Mouse (Mus musculus) ES-CJ7 (cell line): ENCODE results near the gene Aip.
"Not testable (repeated sequence)": the region's sequence is repeated elsewhere in the genome, so short reads cannot be mapped to it uniquely, and the experiment has no call there.

ENCODE experiments used
- DNase-seq: peaks from one replicate; pipeline ENCODE4 v3.0.0; 2011; ENCODE audit warnings: low read depth, low spot score

Gene Aip

GRCm38 (mm10) chr19:4092750-4093149 is 32.9 kb downstream of the Aip start:
- no peak for DNase-seq

DNA sequence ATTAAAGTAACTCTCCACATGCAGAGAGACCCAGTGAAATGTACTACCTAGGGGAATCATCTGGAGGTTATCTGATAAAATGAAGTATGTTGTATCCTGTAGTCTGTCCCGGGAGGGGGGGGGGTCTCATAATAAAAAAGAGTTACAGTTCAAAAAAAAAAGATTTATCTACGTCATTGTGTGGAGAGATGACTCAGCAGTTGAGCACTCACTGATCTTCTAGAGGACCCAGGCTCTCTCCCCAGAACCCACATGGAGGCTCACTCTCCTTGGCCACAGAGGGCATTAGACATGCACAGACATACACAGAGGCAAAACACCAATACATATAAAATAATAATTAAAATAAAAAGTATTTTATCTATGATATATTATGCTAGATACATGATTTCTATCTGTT is 34.3 kb downstream of the Aip start:
- no peak for DNase-seq

DNA sequence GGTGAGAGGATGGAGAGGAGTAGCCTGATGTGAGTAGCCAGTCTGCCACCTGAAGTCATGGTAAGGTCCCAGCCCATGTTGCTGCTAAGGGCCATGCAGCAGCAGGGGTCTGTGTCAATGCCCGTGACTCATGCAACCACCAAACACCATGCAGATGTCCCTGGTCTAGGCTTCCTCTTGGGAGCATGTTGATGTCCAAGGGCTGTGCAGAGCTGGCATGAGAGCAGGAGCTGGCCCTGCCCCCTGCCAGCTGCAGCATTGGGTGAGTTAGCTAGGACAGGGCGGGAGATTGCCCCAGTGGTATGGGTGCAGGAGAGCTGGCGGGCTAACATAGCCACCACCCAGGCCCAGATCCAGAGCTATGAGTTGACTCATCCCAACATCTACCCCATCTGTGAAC is 35.2 kb downstream of the Aip start:
- no peak for DNase-seq

DNA sequence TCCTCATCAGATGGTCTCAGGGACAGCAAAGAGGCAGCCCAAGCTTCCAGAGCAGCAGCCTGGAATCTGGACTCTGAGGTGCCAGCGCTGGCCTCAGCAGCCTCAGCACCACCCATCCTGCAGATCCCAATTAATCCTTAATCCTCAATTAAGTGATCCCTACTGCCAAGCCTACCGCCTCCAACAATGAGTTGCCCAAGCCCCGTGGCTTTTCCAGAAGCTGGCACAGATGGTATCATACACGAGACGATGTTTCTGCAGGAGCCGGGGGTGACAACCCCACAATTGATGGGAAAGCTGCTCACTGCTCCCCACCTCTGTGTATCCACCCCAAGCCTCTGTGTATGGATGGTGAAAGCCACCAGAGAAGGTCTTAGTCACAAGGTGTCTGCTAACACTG is 36.5 kb downstream of the Aip start:
- no peak for DNase-seq

- DNase-seq, result no peak
Measured at GRCm38 (mm10) chr19:4088146-4088545, 37.5 kb downstream of the Aip start.

- DNase-seq, result no peak
Measured at GRCm38 (mm10) chr19:4087090-4087489, 38.6 kb downstream of the Aip start.

DNA sequence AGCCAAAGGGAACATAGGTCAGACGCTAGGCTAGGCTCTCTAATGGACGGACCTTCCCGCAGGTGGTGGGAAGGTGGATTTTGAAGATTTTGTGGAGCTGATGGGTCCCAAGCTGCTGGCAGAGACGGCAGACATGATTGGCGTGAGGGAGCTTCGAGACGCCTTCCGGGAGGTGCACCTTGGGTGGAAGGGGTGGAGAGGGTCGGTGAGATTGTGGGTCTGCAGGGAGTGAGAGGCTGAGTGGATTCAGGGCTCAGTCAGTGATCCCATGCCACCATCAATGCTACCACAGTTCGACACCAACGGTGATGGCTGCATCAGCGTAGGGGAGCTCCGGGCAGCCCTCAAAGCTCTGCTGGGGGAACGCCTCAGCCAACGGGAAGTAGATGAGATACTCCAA is 39.5 kb downstream of the Aip start:
- DNase-seq, result no peak

- DNase-seq, result no peak
Measured at GRCm38 (mm10) chr19:4084984-4085383, 40.7 kb downstream of the Aip start.

GRCm38 (mm10) chr19:4083826-4084225 is 41.8 kb downstream of the Aip start:
- no peak for DNase-seq

GRCm38 (mm10) chr19:4083316-4083715 is 42.3 kb downstream of the Aip start:
- DNase-seq, result no peak

- no peak for DNase-seq
Measured at GRCm38 (mm10) chr19:4082219-4082965, 43.3 kb downstream of the Aip start.

DNA sequence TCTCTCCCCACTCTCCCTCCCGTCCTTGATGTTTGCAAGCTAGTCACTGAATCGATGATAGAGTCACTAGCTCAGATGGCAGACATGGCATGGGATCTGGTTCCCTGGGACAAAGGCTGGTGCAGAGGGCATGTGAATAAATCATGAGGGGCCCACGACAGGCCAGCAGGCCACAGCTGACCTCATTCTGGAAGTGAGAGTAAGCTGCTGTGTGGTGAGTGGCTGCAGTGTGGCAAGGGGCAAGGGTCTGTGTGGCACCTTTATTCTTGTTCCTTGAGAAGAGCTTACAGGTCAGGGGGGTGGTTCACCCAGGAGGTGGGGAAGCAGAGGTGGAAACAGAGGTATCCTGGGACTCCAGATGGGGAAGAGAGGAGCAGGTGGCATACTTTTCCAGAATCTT is 44.3 kb downstream of the Aip start, which contains the start of gene Cabp2:
TSS of gene Cabp2 (plus strand) at position 185 of the 400 bp plus-strand sequence.
- no peak for DNase-seq

GRCm38 (mm10) chr19:4080511-4081009 is 45.1 kb downstream of the Aip start:
- no peak for DNase-seq

GRCm38 (mm10) chr19:4079594-4079993 is 46.1 kb downstream of the Aip start:
- no peak for DNase-seq

DNA sequence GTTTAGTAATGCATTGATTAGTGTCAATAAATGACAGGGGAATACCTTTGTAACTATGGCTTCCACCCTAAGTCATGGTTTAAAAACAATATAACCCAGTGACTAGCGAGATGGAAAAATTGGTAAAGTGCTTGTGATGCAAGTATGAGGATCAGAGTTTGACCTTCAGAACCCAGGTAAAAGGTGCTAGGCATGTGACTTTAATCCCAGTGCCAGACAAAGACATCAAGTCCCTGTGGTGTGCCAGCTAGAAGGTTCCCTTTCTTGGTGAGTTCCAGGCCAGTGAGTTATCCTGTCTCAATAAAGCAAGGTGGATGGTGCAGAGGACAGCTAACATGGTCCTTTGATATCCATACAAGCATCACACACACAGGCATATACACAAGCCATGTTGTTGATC is 50.1 kb downstream of the Aip start:
- DNase-seq, result no peak

DNA sequence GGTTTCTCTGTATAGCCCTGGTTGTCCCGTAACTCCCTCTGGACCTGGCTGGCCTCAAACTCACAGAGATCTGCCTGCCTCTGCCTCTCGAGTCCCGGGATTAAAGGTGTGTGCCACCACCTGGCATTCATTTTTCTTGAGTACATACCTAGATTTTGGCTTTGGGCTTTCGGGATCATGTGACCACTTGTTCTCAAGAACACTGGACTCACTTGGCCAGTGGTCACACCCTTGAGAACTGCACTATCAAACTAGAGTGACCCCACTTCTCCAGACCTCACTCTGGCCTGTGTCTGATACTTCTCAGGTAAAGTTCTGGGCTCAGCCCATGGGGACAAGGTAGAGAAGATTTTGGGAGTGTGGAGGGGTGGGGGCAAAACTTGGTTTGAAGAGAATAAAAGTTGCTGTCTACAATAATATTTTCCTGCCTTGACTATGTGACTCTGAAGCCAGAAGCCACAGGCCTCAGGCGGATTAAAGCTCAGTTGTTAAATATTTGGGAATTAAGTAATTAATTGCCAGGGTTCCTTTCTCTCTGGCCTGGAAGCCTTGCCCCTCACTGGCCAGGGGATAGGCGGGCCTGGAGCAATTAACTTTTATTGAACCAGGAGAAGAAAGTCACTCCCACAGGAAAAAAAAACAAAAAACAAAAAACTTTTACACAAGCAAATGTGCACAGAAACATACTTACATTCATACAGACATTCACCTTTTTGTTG is 52.8 kb downstream of the Aip start:
- no peak for DNase-seq

- DNase-seq, result no peak
Measured at GRCm38 (mm10) chr19:4071406-4071805, 54.3 kb downstream of the Aip start.

GRCm38 (mm10) chr19:4070756-4071155 is 54.9 kb downstream of the Aip start:
- DNase-seq, result no peak

DNA sequence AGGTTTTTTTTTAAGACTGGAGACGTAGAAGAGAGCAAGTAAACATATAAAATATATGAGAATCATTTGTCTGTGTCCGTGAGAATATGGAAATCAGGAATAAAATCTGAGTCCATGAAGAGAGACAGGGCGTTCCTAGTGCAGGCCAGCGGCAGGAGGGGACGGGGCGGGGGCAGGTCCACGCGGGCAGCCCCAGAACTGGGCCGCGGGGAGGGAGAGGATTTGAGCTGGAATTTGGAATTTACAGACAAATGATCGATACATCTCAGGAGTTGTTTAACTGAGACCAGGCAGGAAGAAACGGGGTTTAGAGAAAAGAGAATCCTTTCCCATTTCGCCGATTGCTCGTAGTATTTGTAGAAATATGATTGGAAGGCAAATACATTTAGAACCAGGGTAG is 55.3 kb downstream of the Aip start:
- no peak for DNase-seq

- DNase-seq, result no peak
Measured at GRCm38 (mm10) chr19:4068717-4069410, 56.8 kb downstream of the Aip start.

- DNase-seq, result not testable (repeated sequence)
Measured at GRCm38 (mm10) chr19:4068242-4068641, 57.4 kb downstream of the Aip start.

GRCm38 (mm10) chr19:4066877-4067276 is 58.8 kb downstream of the Aip start:
- DNase-seq, result no peak
